Mouse (Mus musculus): ENCODE measurements around the gene Ppp5c. TPM values are rescaled to one million over a fixed set of nuclear protein-coding genes. Genes with fewer than 3 reads are reported as not detected.

Gene Ppp5c
- total RNA-seq, 2 experiments from 2014 or later: 20.7 to 22.6 TPM

- no peak for ATAC-seq (replicated peaks; ENCODE audit: low FRiP score, poor library complexity, severe bottlenecking)
These were observed 27.7 kb upstream of the Ppp5c start for GRCm38 (mm10) chr7:17055287-17055946.

- ATAC-seq (replicated peaks; ENCODE audit: low FRiP score, poor library complexity, severe bottlenecking): no peak
These were observed 26.7 kb upstream of the Ppp5c start for GRCm38 (mm10) chr7:17054325-17054989.

GRCm38 (mm10) chr7:17050933-17051594, 23.3 kb upstream of the Ppp5c start:
- no peak for ATAC-seq (replicated peaks; ENCODE audit: low FRiP score, poor library complexity, severe bottlenecking)

GRCm38 (mm10) chr7:17050491-17050890, 22.8 kb upstream of the Ppp5c start:
- ATAC-seq (replicated peaks; ENCODE audit: low FRiP score, poor library complexity, severe bottlenecking): no peak

DNA sequence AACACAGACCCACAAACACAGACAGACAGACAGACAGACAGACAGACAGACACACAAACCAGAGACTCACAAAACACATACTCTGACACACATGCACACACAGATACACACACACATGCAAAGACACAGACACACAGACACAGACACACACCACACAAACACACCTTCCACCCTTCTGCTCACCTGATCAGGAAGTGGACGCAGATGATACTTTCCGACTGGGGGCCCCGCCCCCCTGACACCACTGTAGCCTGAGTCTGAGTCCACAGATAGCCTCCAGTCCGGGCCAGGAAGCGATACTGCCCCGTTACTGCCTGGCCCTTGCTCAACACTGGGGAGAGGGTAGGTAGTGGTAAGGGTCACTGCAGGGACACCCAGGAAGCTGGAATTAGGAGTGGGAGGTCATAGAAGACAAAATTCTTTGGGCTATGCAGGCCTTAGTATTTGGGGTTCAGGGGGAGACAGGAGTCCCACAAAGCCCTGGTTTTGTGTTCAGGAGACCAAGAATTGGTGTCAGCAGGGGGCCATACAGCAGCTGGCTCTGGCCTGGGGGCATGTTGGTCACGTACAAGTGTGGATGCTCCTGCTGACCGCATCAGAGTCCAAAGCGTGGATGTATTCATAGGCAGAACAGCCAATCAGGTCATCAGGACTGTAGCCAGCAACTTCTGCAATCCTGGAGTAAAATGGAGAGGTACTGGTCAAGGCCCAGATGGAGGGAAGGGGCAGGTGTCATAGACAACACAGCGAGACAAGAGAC, 20.9 kb upstream of the Ppp5c start:
- ATAC-seq (replicated peaks; ENCODE audit: low FRiP score, poor library complexity, severe bottlenecking): no peak

- no peak for ATAC-seq (replicated peaks; ENCODE audit: low FRiP score, poor library complexity, severe bottlenecking)
These were observed 19.4 kb upstream of the Ppp5c start for GRCm38 (mm10) chr7:17047041-17047682.

- ATAC-seq (replicated peaks; ENCODE audit: low FRiP score, poor library complexity, severe bottlenecking): no peak
These were observed 18.0 kb upstream of the Ppp5c start for GRCm38 (mm10) chr7:17045743-17046142.

- ATAC-seq (replicated peaks; ENCODE audit: low FRiP score, poor library complexity, severe bottlenecking): no peak
These were observed 11.6 kb upstream of the Ppp5c start for GRCm38 (mm10) chr7:17039373-17039772.

DNA sequence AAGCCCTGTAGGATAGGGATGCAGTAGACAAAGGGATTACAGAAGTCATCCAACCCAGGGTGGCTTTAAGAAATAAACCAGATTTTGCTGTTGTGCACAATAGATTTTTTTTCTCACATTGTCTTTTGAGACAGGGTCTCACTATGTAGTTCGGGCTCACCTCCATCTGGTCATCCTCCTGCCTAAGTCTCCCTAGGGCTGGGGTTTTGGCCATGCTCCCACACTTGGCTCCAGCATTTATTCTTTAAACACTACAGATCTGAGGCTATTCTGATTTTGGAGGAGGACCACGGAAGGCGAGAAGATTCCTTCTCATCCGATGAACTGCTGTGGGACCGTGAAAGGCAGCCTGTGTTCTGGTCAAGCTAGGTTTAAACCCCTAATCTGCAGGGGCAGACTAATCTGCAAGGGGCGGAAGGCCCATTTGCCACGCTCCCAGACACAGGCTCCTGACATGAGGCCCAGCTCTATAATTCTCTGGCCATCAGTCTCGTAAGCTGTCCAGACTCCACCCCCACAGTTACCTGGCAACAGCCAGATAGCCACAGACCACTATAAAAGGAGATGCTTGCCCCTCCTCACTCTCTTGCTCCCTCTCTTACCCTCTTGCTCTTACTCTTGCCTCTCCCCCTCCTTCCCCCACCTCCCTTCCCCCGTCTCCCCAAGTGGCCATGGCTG, 10.4 kb upstream of the Ppp5c start:
- no peak for ATAC-seq (replicated peaks; ENCODE audit: low FRiP score, poor library complexity, severe bottlenecking)

GRCm38 (mm10) chr7:17030239-17030638, 2.5 kb upstream of the Ppp5c start:
- ATAC-seq (replicated peaks; ENCODE audit: low FRiP score, poor library complexity, severe bottlenecking): no peak

DNA sequence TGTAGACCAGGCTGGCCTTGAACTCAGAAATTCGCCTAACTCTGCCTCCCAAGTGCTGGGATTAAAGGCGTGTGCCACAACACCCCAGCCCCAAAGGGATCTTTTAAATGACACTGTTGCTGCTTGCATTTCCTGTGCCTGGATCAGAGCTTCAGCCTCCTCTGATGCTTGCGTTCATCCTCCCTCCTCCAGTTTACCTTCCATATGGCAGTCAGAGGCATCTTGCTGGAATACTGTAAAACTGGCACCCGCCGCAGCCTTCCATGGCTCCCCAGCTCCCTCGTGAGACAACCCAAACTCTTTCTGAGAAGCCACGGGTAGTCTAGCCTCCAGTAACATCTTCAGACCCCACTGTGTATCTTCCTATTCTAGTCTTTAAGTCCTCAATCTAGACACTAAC, 1.2 kb upstream of the Ppp5c start:
- ATAC-seq (replicated peaks; ENCODE audit: low FRiP score, poor library complexity, severe bottlenecking): no peak

- peak; percentile 69 for ATAC-seq (replicated peaks; ENCODE audit: low FRiP score, poor library complexity, severe bottlenecking)
These were observed 775 bp downstream of the Ppp5c start for GRCm38 (mm10) chr7:17026710-17027587.

DNA sequence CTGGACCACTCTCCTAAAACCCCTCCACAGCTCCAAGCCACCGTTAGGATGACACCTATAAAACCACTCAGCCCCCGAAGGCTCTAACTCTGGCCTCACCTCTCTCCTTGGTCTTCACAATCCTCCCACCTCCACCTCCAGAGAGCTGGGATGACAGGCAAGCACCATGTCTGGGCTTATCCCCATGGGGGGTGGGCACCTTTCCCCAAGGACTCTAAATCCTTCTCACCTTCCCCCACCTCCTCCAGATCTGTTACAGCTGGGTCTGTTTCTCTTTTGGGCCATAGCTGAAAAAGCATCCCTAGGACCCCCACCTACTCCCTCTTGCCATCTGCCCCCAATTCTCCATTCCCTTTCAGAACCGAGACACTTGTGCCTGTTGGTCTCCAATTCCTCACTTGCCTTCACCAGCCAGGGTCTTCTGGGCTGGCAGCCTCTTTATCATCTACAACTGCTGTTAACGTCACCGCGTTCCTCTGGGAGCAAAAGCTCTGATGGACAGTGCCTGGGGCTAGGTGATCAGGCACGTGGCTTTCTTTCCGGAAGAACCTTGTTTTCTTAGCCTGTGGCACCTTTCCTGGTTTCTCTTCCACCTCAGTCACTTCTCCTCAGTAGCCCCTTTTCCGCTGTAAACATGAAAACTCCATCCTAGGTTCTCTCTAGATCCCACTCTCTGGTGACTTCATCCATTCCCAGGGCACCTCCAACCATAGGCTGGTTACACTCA, 1.7 kb downstream of the Ppp5c start:
- no peak for ATAC-seq (replicated peaks; ENCODE audit: low FRiP score, poor library complexity, severe bottlenecking)

DNA sequence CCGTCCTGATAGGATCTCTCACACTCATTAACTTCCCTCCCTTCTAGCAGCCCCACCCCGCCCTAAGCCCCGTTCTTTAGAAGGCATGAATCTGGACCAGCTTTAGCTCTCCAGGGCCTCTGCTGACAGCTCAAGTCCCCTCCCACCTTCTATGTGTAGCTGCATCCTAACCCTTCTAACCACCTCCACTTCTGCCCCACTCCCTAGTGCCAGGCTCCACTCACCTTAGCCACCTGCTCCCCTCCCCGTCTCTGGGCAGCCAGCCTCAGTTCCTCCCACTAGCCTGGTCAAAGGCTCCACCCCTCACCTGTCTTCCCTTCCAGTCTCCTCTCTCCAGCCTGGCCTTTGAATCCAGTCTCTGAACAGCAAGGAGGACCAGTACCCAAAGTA, 2.2 kb downstream of the Ppp5c start:
- no peak for ATAC-seq (replicated peaks; ENCODE audit: low FRiP score, poor library complexity, severe bottlenecking)

DNA sequence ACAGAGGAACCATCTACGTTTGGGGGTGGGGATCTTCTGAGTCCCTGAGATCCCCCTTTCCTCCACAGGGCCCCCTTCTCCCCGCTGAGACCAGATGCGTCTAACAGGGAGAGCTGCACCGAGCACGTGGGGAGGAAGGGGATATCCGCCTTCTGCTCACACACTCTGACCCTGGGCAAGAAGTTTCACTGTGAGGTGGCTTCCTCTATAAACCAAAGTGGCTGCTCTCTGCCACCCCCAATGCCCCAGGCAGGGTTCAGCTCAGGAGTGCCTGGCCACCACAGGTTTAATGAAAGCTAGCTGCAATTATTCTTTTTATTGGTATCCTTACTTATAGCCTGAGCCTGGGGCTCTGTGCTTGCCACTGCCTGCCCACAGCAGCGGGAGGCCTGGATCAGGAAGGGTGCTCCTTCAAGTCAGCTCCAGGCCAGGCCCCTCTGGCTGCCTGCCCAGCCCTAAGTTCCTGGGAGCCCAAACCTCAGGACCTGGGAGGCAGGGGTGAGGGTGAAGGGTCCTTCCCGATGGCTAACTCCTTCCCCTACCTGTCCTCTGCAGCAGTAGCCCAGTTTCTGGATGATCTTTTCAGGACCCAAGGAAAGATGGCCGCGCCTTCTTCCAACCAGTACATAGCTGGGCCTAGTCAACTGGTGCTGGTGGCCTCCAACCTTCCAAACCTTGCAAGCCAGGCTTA, 2.8 kb downstream of the Ppp5c start:
- ATAC-seq (replicated peaks; ENCODE audit: low FRiP score, poor library complexity, severe bottlenecking): no peak

DNA sequence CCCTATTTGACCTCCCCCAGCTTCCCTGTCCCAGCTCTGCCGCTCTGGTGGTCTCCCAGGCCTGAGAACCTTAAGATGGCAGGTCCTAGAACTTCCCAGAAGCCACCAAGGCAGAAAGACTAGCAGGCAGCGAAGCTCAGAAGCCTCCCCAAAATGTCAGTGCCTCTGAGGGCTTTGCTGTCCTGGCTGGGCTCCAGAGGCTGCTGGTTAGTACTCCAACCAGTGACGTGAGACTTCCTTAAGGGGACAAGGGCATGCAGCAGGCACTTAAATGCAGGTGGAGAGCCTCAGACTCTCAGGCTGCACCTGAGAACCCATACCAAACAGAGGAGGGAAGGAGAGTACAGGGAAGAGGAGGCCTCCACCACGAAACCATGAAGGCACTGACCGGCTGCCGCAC, 3.6 kb downstream of the Ppp5c start:
- no peak for ATAC-seq (replicated peaks; ENCODE audit: low FRiP score, poor library complexity, severe bottlenecking)

DNA sequence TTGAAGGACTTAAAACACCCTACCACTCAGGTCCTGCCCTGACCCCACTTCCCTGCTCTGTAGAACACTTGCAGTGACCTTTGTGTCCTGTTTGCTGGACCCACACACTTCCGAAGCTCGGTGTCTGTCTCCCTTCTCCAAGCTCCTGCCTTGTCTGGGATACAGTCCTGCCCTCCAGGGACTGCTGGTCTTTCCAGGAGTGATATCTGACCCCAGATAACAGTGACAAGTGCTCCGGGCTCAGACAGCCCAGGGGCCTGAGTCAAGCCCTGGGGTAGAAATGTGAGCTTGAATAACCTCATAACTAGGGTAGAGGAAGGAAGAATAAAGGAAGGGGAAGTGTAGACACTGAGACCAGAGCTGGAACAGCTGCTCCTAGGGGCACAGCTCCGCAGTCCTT, 4.0 kb downstream of the Ppp5c start:
- no peak for ATAC-seq (replicated peaks; ENCODE audit: low FRiP score, poor library complexity, severe bottlenecking)
